Mouse (Mus musculus): ENCODE measurements around the gene Zscan5b. TPM values are rescaled to one million over a fixed set of nuclear protein-coding genes. Genes with fewer than 3 reads are reported as not detected.
A peak's percentile ranks its signal among the peaks of the same experiment; 100 is the strongest.
"Not testable (repeated sequence)": the region's sequence is repeated elsewhere in the genome, so short reads cannot be mapped to it uniquely, and the experiment has no call there.

Zscan5b gene
- polyA plus RNA-seq, 1 experiment from 2014 or later, result not detected

GRCm38 (mm10) chr7:6191376-6191775 lies 30.7 kb upstream of the Zscan5b start:
- peaks cover 39% of the 10 kb centered on the region for H3K36me3 ChIP-seq
- H3K4me3 ChIP-seq, result no peak overlapping the region
- 36% methylated on average over 3 of the region's 3 CpGs for WGBS
- H3K9ac ChIP-seq, result no peak overlapping the region
- no peak overlapping the region for H3K4me2 ChIP-seq
- ATAC-seq (ENCODE audit: insufficient number of reproducible peaks, low FRiP score, low TSS enrichment, low read depth), result no peak
- H3K9me3 ChIP-seq, result no peaks in the 10 kb centered on the region
- H3K27me3 ChIP-seq, result 0 out of 2 replicates have a peak, but pooled peaks cover 5% of the 10 kb centered on the region
- no peaks in the 10 kb centered on the region for H3K4me1 ChIP-seq
- no peak overlapping the region for H3K27ac ChIP-seq

GRCm38 (mm10) chr7:6194129-6194528 lies 27.9 kb upstream of the Zscan5b start:
- H3K9ac ChIP-seq, result no peak overlapping the region
- 20% methylated on average over 5 of the region's 5 CpGs for WGBS
- ATAC-seq (ENCODE audit: insufficient number of reproducible peaks, low FRiP score, low TSS enrichment, low read depth), result 0 out of 2 replicates have a peak, but pooled peaks have one; percentile 25

GRCm38 (mm10) chr7:6195777-6196176 lies 26.3 kb upstream of the Zscan5b start:
- WGBS, result 43% methylated on average over 2 of the region's 2 CpGs
- no peaks in the 10 kb centered on the region for H3K9me3 ChIP-seq
- no peaks in the 10 kb centered on the region for H3K4me1 ChIP-seq
- no peaks in the 10 kb centered on the region for H3K27me3 ChIP-seq
- H3K4me3 ChIP-seq, result no peak overlapping the region
- H3K36me3 ChIP-seq, result no peaks in the 10 kb centered on the region
- H3K27ac ChIP-seq, result no peak overlapping the region
- H3K4me2 ChIP-seq, result no peak overlapping the region
- H3K9ac ChIP-seq, result no peak overlapping the region
- no peak for ATAC-seq (ENCODE audit: insufficient number of reproducible peaks, low FRiP score, low TSS enrichment, low read depth)

More at GRCm38 (mm10) chr7:6194129-6194528, 27.9 kb upstream of the Zscan5b start:
- Histone ChIP-seq H3K9me3 (no peaks in the 10 kb centered on the region), H3K27ac (no peak overlapping the region), H3K36me3 (peaks cover 13% of the 10 kb centered on the region), H3K4me1 (no peaks in the 10 kb centered on the region), H3K4me3 (no peak overlapping the region), H3K4me2 (no peak overlapping the region), H3K27me3 (0 out of 2 replicates have a peak, but pooled peaks cover 5% of the 10 kb centered on the region)

- ATAC-seq (ENCODE audit: insufficient number of reproducible peaks, low FRiP score, low TSS enrichment, low read depth), result no peak
- H3K27ac ChIP-seq, result no peak within 1 kb of the TSS
- H3K4me2 ChIP-seq, result no peak within 1 kb of the TSS
- H3K4me3 ChIP-seq, result no peak within 1 kb of the TSS
- no peaks in the 10 kb centered on the region for H3K9me3 ChIP-seq
- no peaks in the 10 kb centered on the region for H3K27me3 ChIP-seq
- no peak within 1 kb of the TSS for H3K9ac ChIP-seq
- WGBS, result 70% methylated on average over 3 of the region's 3 CpGs
- H3K4me1 ChIP-seq, result no peaks in the 10 kb centered on the region
- H3K36me3 ChIP-seq, result no peaks in the 10 kb centered on the region
Measured at GRCm38 (mm10) chr7:6196790-6197189, 25.3 kb upstream of the Zscan5b start, which contains the start of gene Galp. Gene Galp, plus strand, starts transcription at chr7:6197090.

- Histone ChIP-seq H3K27ac (no peak overlapping the region), H3K9me3 (no peaks in the 10 kb centered on the region), H3K4me1 (no peaks in the 10 kb centered on the region), H3K9ac (no peak overlapping the region), H3K36me3 (no peaks in the 10 kb centered on the region), H3K4me3 (no peak overlapping the region), H3K27me3 (no peaks in the 10 kb centered on the region), H3K4me2 (no peak overlapping the region)
- peak; percentile 14; the same call in 1 of the 2 replicates for ATAC-seq (ENCODE audit: insufficient number of reproducible peaks, low FRiP score, low TSS enrichment, low read depth)
- 70% methylated on average over 3 of the region's 3 CpGs for WGBS
Measured at GRCm38 (mm10) chr7:6204200-6204599, 17.9 kb upstream of the Zscan5b start.

- H3K4me3 ChIP-seq, result no peak overlapping the region
- no peak overlapping the region for H3K9ac ChIP-seq
- H3K27ac ChIP-seq, result no peak overlapping the region
- 42% methylated on average over 5 of the region's 5 CpGs for WGBS
- H3K27me3 ChIP-seq, result no peaks in the 10 kb centered on the region
- no peak overlapping the region for H3K4me2 ChIP-seq
- H3K36me3 ChIP-seq, result no peaks in the 10 kb centered on the region
- no peaks in the 10 kb centered on the region for H3K4me1 ChIP-seq
- no peak for ATAC-seq (ENCODE audit: insufficient number of reproducible peaks, low FRiP score, low TSS enrichment, low read depth)
- no peaks in the 10 kb centered on the region for H3K9me3 ChIP-seq
Measured at GRCm38 (mm10) chr7:6213144-6213543, 8.9 kb upstream of the Zscan5b start.

- H3K9me3 ChIP-seq; H3K9ac ChIP-seq; H3K4me3 ChIP-seq; H3K36me3 ChIP-seq; H3K4me2 ChIP-seq; ATAC-seq (ENCODE audit: insufficient number of reproducible peaks, low FRiP score, low TSS enrichment, low read depth); H3K27ac ChIP-seq; H3K4me1 ChIP-seq; H3K27me3 ChIP-seq: not testable (repeated sequence)
- WGBS, result 71% methylated on average over 4 of the region's 4 CpGs
Measured at GRCm38 (mm10) chr7:6214691-6215090, 7.4 kb upstream of the Zscan5b start.

GRCm38 (mm10) chr7:6220147-6220546 lies 1.9 kb upstream of the Zscan5b start:
- no peak overlapping the region for H3K4me3 ChIP-seq
- H3K27me3 ChIP-seq, result no peaks in the 10 kb centered on the region
- H3K36me3 ChIP-seq, result no peaks in the 10 kb centered on the region
- no peaks in the 10 kb centered on the region for H3K9me3 ChIP-seq
- no peaks in the 10 kb centered on the region for H3K4me1 ChIP-seq
- WGBS, result 49% methylated on average over 3 of the region's 3 CpGs
- H3K4me2 ChIP-seq, result no peak overlapping the region
- no peak overlapping the region for H3K9ac ChIP-seq
- H3K27ac ChIP-seq, result no peak overlapping the region
- no peak for ATAC-seq (ENCODE audit: insufficient number of reproducible peaks, low FRiP score, low TSS enrichment, low read depth)

GRCm38 (mm10) chr7:6228491-6228890 lies 6.4 kb downstream of the Zscan5b start:
- not testable (repeated sequence) for H3K4me3 ChIP-seq; H3K9me3 ChIP-seq; H3K4me1 ChIP-seq; H3K4me2 ChIP-seq; ATAC-seq (ENCODE audit: insufficient number of reproducible peaks, low FRiP score, low TSS enrichment, low read depth); H3K27me3 ChIP-seq; H3K27ac ChIP-seq; H3K36me3 ChIP-seq; H3K9ac ChIP-seq
- 48% methylated on average over 8 of the region's 8 CpGs for WGBS

GRCm38 (mm10) chr7:6239787-6240186 lies 17.7 kb downstream of the Zscan5b start:
- H3K9me3 ChIP-seq, result no peaks in the 10 kb centered on the region
- 48% methylated on average over 11 of the region's 11 CpGs for WGBS
- no peak overlapping the region for H3K4me3 ChIP-seq
- no peaks in the 10 kb centered on the region for H3K36me3 ChIP-seq
- no peaks in the 10 kb centered on the region for H3K4me1 ChIP-seq
- no peak for ATAC-seq (ENCODE audit: insufficient number of reproducible peaks, low FRiP score, low TSS enrichment, low read depth)
- no peak overlapping the region for H3K9ac ChIP-seq
- H3K4me2 ChIP-seq, result no peak overlapping the region
- H3K27ac ChIP-seq, result no peak overlapping the region
- H3K27me3 ChIP-seq, result no peaks in the 10 kb centered on the region

- not testable (repeated sequence) for H3K9ac ChIP-seq; H3K4me2 ChIP-seq; H3K27me3 ChIP-seq; H3K27ac ChIP-seq; H3K9me3 ChIP-seq; H3K4me3 ChIP-seq; ATAC-seq (ENCODE audit: insufficient number of reproducible peaks, low FRiP score, low TSS enrichment, low read depth); H3K36me3 ChIP-seq; H3K4me1 ChIP-seq
- WGBS, result 19% methylated on average over 1 of the region's 1 CpGs
Measured at GRCm38 (mm10) chr7:6240841-6241425, 18.9 kb downstream of the Zscan5b start.

GRCm38 (mm10) chr7:6244361-6245292 lies 22.5 kb downstream of the Zscan5b start:
- Histone ChIP-seq H3K9me3 (no peaks in the 10 kb centered on the region), H3K4me2 (no peak overlapping the region), H3K27me3 (no peaks in the 10 kb centered on the region), H3K4me3 (no peak overlapping the region), H3K9ac (no peak overlapping the region), H3K36me3 (no peaks in the 10 kb centered on the region), H3K4me1 (no peaks in the 10 kb centered on the region), H3K27ac (no peak overlapping the region)
- ATAC-seq (ENCODE audit: insufficient number of reproducible peaks, low FRiP score, low TSS enrichment, low read depth), result no peak
- WGBS, result 18% methylated on average over 11 of the region's 11 CpGs
